Mouse (Mus musculus) yolk sac, embryonic 10.5 days (tissue): ENCODE results near the gene Mtg2.

Experiments
- DNase-seq: peaks from one replicate; pipeline ENCODE4 v3.0.0-alpha.2; 2017; ENCODE audit warnings: low spot score

Mtg2 gene

GRCm38 (mm10) chr2:180104659-180105377, 34.4 kb downstream of the Mtg2 start:
- DNase-seq = no peak

- no peak for DNase-seq
Observed at GRCm38 (mm10) chr2:180105441-180106190, 35.2 kb downstream of the Mtg2 start.

GRCm38 (mm10) chr2:180107081-180107480, 36.7 kb downstream of the Mtg2 start:
- DNase-seq = no peak

- DNase-seq = no peak
Observed at GRCm38 (mm10) chr2:180108285-180108684, 37.9 kb downstream of the Mtg2 start.

GRCm38 (mm10) chr2:180113909-180114890, 43.8 kb downstream of the Mtg2 start:
- no peak for DNase-seq

- no peak for DNase-seq
Observed at GRCm38 (mm10) chr2:180115279-180115678, 44.9 kb downstream of the Mtg2 start.

- DNase-seq = no peak
Observed at GRCm38 (mm10) chr2:180116081-180116493, 45.7 kb downstream of the Mtg2 start.

GRCm38 (mm10) chr2:180116741-180117484, 46.5 kb downstream of the Mtg2 start:
- no peak for DNase-seq

- no peak for DNase-seq
Observed at GRCm38 (mm10) chr2:180117485-180118194, 47.3 kb downstream of the Mtg2 start.

GRCm38 (mm10) chr2:180118661-180119438, 48.5 kb downstream of the Mtg2 start, which contains the start of gene Osbpl2:
Gene Osbpl2, plus strand, starts transcription at chr2:180119306.
- DNase-seq = peak; percentile 100

- DNase-seq = no peak
Observed at GRCm38 (mm10) chr2:180119439-180120291, 49.3 kb downstream of the Mtg2 start.

GRCm38 (mm10) chr2:180120292-180120761, 49.9 kb downstream of the Mtg2 start:
- DNase-seq = no peak

GRCm38 (mm10) chr2:180124192-180124591, 53.8 kb downstream of the Mtg2 start:
- DNase-seq = no peak

GRCm38 (mm10) chr2:180126195-180126594, 55.8 kb downstream of the Mtg2 start:
- no peak for DNase-seq

GRCm38 (mm10) chr2:180127675-180128074, 57.3 kb downstream of the Mtg2 start:
- DNase-seq = no peak

GRCm38 (mm10) chr2:180133231-180133630, 62.8 kb downstream of the Mtg2 start:
- no peak for DNase-seq

GRCm38 (mm10) chr2:180133911-180134310, 63.5 kb downstream of the Mtg2 start:
- DNase-seq = no peak

- DNase-seq = no peak
Observed at GRCm38 (mm10) chr2:180135414-180135813, 65.0 kb downstream of the Mtg2 start.
